Mouse (Mus musculus): ENCODE measurements around the gene Gm45837.

Gene Gm45837

DNA sequence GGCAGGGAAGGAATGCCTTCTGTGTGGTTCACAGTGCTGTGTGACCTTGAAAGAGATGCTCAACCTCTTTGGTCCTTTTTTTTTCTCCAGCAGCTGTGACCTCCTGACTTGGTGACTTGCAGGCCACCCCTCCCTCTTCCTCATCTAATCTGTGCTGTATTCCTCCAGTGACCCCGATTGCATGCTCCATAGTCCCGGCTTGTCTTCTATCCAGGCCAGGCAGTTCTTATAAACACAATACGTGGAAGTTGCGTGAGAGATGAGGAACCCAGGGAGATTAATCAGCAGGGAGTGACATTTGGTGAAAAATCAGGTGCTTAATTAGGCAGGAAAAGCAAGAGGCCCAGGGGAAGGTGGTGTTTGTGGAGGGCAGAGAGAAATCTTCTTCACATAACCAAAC is 80.3 kb downstream of the Gm45837 start:
- DNase-seq (ENCODE audit: inconsistent age in 2 of 2, low spot score in 1 of 2), result peak in 1 of 2 experiments; percentile 65

DNA sequence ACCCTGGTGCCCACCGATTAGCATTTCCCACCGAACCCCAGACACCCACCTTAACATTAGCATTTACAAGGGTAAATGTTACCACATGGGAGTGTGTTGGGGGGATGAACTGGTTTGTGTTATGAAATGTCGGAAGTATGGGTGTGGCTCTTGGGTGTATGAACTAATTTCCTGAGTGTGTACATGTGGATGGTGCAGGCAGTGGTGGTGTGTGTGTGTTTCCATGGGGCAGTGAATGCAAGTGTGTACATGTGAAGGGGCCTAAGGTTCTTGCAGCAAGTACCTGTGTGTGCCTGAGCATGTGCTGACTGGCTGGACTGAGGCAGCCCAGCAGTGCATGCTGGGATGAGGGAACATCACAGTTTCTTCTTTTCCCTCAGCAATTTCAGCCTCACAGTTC is 87.7 kb downstream of the Gm45837 start:
- no peak for DNase-seq (ENCODE audit: inconsistent age in 2 of 2, low spot score in 1 of 2)

GRCm38 (mm10) chr7:101499251-101499650 is 88.6 kb downstream of the Gm45837 start:
- DNase-seq (ENCODE audit: inconsistent age in 2 of 2, low spot score in 1 of 2), result peak in 1 of 2 experiments; percentile 29

- DNase-seq (ENCODE audit: inconsistent age in 2 of 2, low spot score in 1 of 2), result no peak
Measured at GRCm38 (mm10) chr7:101499701-101500100, 89.0 kb downstream of the Gm45837 start.

DNA sequence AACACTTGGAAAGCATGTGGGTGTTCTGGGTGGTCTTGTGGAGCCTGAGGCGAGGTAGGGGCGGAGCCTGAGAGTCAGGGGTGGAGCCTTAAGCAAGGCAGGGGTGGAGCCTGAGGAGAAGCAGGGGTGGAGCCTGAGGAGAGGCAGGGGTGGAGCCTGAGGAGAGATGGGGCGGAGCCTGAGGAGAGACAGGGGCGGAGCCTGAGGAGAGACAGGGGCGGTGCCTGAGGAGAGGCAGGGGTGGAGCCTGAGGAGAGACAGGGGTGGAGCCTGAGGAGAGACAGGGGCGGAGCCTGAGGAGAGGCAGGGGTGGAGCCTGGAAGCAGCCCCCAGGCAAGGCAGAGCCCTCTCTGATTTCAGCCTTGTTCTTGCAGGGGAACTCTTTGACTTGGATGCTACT is 90.5 kb downstream of the Gm45837 start:
- no peak for DNase-seq (ENCODE audit: inconsistent age in 2 of 2, low spot score in 1 of 2)

- peak; percentile 61 to 77 for DNase-seq (ENCODE audit: inconsistent age in 2 of 2, low spot score in 1 of 2)
Measured at GRCm38 (mm10) chr7:101501675-101502074, 91.0 kb downstream of the Gm45837 start.

GRCm38 (mm10) chr7:101503351-101503750 is 92.7 kb downstream of the Gm45837 start:
- DNase-seq (ENCODE audit: inconsistent age in 2 of 2, low spot score in 1 of 2), result peak; percentile 70 to 92

DNA sequence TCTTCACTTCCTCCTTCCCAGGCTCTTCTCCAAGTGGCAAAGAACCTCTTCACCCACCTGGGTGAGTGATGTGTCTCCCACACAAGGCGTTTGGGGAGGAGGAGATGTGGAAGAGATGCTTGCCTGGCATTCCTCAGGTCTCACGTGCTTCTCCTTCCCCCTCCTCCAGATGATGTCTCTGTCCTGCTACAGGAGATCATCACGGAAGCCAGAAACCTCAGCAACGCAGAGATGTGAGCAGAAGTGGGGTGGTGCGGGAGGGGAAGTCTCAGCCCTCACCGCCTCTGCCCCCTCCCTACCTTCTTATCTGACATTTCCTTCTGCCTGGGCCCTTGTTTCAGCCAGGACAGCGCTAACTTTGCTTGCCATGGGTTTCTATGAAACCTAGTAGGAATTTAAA is 93.1 kb downstream of the Gm45837 start:
- DNase-seq (ENCODE audit: inconsistent age in 2 of 2, low spot score in 1 of 2), result no peak

DNA sequence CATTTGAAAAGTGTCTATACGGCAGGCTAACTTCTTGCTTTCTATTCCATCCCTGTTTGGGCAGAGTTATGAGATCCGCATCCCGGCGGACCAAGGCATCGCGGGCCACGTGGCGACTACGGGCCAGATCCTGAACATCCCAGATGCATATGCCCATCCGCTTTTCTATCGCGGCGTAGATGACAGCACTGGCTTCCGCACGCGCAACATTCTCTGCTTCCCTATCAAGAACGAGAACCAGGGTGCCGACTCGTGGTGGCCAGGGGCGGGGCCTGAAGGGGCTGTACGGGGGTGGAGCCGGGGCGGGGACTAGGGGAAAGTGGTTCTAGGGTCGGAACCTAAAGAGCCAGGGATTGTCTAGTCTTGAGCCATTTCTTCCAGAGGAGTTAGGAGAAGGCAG is 93.8 kb downstream of the Gm45837 start:
- peak in 1 of 2 experiments; percentile 64 for DNase-seq (ENCODE audit: inconsistent age in 2 of 2, low spot score in 1 of 2)

- DNase-seq (ENCODE audit: inconsistent age in 2 of 2, low spot score in 1 of 2), result peak in 1 of 2 experiments; percentile 83
Measured at GRCm38 (mm10) chr7:101509212-101509611, 98.5 kb downstream of the Gm45837 start.

GRCm38 (mm10) chr7:101513655-101514054 is 103.0 kb downstream of the Gm45837 start:
- peak in 1 of 2 experiments; percentile 63 for DNase-seq (ENCODE audit: inconsistent age in 2 of 2, low spot score in 1 of 2)

- DNase-seq (ENCODE audit: inconsistent age in 2 of 2, low spot score in 1 of 2), result peak in 1 of 2 experiments; percentile 28
Measured at GRCm38 (mm10) chr7:101514768-101515167, 104.1 kb downstream of the Gm45837 start.

DNA sequence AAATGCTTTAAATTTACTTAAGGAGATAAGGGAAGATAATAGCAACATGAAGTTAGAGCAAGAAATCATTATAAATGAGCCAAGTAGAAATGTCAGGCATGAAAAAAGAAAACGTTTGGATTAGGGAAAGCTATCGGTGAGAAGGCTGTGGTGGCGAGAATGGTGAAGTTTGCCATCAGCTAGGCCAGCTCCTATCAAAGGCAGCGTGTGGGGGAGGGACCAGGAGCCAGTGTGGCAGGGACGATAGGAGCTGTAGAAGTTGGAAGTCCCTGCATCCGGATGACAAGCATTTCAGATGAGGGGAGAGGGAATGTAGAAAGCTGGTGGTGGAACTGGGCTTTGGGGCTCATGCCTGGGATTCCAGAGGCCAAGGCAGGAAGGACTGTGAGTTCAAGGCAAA is 104.6 kb downstream of the Gm45837 start:
- peak in 1 of 2 experiments; percentile 38 for DNase-seq (ENCODE audit: inconsistent age in 2 of 2, low spot score in 1 of 2)

GRCm38 (mm10) chr7:101516460-101516859 is 105.8 kb downstream of the Gm45837 start:
- peak in 1 of 2 experiments; percentile 45 for DNase-seq (ENCODE audit: inconsistent age in 2 of 2, low spot score in 1 of 2)

DNA sequence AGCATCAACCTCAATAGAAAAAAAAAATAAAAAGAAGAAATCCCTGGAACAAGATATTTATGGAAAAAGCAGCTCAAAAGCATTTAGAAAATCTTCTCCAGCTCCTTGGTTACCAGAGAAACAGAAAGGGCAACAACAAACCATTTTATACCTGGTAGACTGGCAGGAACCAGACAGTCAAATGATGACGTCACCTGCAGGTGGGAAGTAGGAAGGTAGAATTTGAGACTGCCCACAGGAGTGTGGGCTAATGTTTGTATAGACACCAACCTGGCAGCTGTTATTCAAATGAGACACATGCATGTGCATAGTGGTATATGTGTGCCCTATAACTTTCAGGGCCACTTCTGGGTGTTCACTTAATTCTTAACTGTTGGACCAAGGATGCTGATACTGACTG is 111.0 kb downstream of the Gm45837 start:
- DNase-seq (ENCODE audit: inconsistent age in 2 of 2, low spot score in 1 of 2), result no peak

GRCm38 (mm10) chr7:101523205-101523604 is 112.5 kb downstream of the Gm45837 start:
- DNase-seq (ENCODE audit: inconsistent age in 2 of 2, low spot score in 1 of 2), result no peak

- no peak for DNase-seq (ENCODE audit: inconsistent age in 2 of 2, low spot score in 1 of 2)
Measured at GRCm38 (mm10) chr7:101526484-101526883, 115.8 kb downstream of the Gm45837 start.

- DNase-seq (ENCODE audit: inconsistent age in 2 of 2, low spot score in 1 of 2), result no peak
Measured at GRCm38 (mm10) chr7:101534428-101534827, 123.7 kb downstream of the Gm45837 start.

- DNase-seq (ENCODE audit: inconsistent age in 2 of 2, low spot score in 1 of 2), result peak; percentile 26 to 67
Measured at GRCm38 (mm10) chr7:101535102-101535501, 124.4 kb downstream of the Gm45837 start.

GRCm38 (mm10) chr7:101535517-101535916 is 124.8 kb downstream of the Gm45837 start:
- DNase-seq (ENCODE audit: inconsistent age in 2 of 2, low spot score in 1 of 2), result peak in 1 of 2 experiments; percentile 58

- peak in 1 of 2 experiments; percentile 21 for DNase-seq (ENCODE audit: inconsistent age in 2 of 2, low spot score in 1 of 2)
Measured at GRCm38 (mm10) chr7:101537541-101537940, 126.9 kb downstream of the Gm45837 start.

- DNase-seq (ENCODE audit: inconsistent age in 2 of 2, low spot score in 1 of 2), result peak; percentile 61 to 87
Measured at GRCm38 (mm10) chr7:101538141-101538933, 127.7 kb downstream of the Gm45837 start.

GRCm38 (mm10) chr7:101539774-101540173 is 129.1 kb downstream of the Gm45837 start:
- DNase-seq (ENCODE audit: inconsistent age in 2 of 2, low spot score in 1 of 2), result no peak
